Mouse (Mus musculus) MEL-GATA-1-ER (cell line): Measurements from ENCODE around the gene Trim47.

Experiments used
- DNase-seq: peaks from one replicate; pipeline ENCODE4 v3.0.0-alpha.2; 2012; ENCODE audit warnings: low read depth; ENCODE audit errors: extremely low read depth

Trim47 gene

DNA sequence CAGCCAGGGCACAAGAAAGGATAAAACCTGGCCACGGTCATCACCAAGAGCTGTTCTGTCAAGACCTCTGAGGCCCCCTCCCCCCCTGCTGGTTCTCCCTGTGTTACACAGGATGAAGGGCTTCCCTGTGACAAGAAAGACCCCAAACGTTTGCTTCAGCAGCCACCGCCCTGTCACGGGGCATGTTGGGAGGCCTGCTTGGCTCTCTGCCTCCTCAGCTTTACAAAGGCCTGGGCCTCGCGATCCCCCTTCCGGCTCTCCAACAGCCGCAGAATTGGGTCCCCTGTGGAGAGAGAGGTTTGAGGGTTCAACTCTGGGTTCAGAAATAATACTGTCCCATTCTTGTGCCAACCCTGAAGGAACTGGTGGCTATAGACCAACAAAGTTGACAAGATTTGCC is 64.5 kb downstream of the Trim47 start:
- DNase-seq = no peak

DNA sequence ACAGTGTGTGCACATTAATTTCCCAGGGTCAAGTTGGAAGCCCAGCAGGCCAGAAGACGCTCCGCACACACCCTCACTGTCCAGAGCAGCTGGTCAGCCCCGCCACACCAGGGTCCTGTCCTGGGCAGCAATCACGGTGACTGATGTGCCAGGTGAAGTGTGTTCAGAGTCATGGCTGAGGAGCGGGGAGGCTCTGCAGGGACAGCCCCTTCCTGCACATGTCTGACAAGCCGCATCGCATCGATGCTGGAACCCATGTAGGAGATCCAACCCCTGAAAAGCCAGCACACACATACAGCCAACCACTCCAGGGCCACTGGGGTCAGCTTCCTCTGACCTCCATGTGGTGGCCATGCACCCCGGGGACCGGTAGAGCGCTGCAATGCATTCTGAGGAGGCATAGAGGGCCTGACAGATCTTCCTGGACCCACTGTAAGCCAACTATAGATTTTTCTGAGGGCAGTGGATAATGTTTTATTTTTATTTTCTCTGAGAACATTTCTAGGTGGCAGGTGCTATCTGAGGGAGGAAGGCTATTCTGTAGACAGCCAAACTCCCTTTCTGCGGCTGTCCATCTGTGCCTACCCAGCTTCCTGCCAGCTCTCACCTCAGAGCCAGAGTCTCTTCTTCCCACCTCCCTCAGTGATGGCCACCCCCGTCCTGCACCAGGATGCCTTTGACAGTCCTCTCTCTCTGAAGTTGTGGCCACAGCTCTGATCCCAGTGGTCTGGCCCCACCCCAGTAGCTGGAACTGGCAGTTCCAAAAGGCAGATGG is 65.2 kb downstream of the Trim47 start:
- DNase-seq = no peak

DNA sequence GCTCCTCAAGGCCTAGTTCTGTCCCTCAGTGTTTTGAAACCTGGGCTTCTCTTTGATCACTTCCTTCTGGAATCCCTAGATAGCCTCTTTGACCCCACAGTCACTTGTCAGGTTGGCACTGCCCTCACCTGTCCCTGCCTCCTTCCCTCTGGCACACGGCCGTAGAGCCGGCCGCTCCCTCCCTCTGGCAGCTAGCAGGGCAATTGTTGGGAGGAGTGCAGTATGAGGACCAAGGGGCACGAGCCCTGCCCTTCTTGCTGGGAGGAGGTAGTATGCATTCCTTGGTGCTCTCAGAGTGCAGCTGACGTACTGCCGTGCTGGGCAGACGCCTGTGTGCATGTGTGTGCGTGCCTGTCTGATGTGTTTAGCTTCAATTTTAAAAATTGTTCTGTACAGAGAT is 66.4 kb downstream of the Trim47 start:
- no peak for DNase-seq

DNA sequence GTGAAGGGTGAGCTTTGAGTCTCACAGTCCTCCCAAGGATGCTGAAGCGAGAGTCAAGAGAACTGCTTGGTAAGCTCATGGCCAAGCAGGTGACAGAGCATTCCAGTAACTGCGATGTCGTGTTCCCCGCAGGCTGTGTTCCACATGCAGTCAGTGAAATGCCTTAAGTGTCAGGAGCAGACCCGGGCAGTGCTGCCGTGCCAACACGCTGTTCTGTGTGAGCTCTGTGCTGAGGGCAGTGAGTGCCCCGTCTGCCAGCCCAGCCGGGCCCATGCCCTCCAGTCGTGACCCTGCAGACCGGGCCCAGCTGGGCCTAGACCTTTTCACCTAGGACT is 67.4 kb downstream of the Trim47 start:
- no peak for DNase-seq

DNA sequence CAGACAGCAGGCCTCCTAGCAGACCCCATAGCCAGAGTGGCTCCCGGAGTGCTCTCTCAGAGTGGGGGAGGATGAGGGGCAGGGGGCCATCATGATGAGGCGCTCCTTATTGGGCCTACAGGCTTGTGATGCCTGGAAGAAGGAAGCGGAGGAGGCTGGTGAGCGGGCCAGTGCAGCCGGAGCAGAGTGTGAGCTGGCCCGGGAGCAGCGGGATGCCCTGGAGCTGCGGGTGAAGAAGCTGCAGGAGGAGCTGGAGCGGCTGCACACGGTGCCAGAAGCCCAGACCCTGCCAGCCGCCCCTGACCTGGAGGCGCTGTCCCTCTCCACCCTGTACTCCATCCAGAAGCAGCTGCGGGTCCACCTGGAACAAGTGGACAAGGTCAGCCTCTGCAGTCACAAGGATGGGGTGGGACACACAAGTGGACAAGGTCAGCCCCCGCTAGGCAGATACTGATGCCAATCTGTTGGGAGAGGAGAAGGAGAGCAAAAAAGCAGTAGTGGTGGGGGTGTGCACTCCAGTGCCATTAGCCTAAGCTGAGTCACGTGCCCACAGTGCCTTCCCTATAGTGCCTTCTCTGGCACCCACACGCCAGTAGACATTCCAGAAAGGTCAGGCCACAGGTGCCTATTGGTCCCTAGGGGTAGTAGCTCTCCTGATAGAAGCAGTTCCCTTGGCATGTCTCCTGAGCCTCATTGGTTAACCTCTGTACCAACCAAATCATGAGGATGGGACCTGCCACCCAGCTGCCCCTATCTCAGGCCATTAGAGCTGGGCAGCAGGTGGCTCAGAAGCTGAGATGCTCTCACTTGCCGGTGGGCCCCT is 67.9 kb downstream of the Trim47 start:
- no peak for DNase-seq

DNA sequence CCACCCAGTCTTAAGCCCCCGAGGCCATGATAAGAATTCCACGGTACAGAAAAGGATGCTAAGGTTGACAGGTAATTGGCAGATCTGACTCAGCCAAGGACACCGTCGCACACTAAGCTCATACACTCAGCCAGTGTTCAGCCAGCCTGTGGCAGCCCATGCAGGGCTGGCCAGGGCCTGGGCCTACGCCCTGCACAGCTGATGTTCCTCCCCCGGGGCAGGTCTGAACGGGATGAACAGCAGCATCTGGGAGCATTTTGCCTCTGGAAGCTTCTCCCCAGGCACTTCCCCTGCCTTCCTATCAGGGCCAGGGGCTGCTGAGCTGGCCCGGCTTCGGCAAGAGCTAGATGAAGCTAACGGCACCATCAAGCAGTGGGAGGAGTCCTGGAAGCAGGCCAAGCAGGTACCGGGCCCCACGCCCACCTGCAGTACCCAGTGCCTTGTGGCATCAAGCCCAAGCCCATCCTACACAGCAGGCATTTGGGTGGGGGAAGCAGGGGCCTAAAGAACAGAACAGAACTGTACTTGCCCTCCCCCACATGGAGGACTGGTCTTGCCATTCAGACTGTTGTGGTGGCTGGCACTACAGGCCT is 68.9 kb downstream of the Trim47 start:
- no peak for DNase-seq

DNA sequence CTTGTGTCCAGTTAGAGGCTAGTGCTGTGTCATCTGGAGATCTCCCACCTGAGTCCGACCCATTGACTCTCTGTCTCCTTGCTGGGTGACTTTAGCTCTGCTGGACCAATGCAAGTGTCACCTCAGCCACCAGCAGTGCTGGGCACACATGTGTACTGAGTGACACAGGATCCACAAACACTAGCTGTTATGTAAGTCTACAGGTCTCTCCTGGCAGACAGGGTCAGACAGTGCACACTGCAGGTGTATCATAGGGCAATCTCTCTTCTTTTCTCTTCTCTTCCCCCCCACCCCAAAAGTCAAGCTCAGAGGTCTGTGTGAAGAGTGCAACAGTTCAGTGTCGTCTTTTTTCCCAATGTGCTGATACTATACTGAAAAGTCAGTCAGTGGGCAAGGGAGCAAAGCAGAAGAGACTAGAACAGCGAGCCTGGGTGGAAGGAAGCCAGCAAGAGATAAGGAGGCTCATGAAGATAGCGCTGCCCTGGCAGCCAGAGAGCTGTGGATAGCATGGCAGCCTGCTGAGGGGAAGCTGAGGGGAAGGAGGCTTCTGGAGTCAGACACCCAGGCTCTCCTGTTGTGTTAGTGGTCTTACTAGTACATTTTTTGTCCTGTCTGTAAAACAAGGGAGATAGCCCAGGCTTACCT is 69.7 kb downstream of the Trim47 start:
- DNase-seq = peak; percentile 85

DNA sequence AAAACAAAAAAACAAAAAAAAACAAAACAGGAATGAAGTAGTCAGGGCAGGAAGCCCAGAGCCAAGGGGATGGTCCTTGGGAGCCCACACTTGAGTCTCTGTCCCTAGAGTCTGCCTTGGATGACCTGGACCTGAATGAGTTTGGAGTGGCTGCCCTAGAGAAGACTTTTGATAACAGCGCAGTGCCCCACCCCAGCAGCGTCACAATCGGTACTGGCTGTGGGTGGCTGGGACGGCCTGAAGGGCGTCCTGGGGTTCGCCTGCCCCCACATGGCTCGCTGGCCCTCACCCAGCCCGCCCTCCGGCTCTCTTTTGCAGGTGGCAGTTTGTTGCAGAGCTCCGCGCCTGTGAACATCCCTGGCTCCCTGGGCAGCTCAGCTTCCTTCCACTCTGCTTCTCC is 71.1 kb downstream of the Trim47 start:
- DNase-seq = no peak
